Mouse (Mus musculus): Measurements from ENCODE around the gene Taf15.

DNA sequence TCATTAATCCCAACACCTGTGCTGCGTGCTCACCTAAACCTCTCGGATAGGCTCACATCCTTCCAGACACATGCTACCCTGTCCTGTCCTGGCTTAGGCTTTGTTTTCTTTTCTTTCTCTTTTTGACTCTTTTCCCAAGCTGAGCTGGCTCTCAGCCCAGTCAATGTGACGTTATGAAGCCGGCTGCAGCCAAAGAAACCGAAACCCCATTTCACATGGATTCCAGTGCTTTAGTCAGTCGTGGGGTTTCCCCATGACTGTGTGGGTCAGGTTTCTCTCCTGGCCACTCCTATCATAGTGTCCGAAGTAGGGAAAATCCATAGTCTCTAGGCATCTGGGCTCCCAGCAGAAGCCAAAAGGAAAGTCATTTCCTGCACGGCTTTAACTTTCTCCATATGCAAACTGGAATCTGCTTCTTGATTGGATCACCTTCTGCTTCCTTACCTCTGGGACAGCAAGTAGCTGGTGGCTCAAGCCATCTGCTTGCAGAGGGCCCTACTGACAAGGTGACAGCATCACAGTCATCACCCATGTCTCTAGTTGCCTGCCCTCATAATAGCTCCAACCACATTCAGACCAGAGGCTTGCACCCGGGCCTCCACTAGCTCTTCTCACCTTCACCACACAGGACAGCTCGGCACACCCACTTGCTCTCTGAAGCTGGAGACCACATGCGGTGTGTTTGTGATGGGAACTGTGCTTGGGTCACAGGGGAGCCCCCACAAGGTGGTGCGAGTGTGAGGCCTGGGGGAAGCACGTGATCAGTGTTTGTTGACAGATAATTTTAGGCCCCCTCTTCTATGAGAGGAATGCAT lies 61.9 kb downstream of the Taf15 start:
- TF ChIP-seq CTCF (IDR thresholded peaks at IDR 0.05; ENCODE audit: low read depth, low read length) (no peak), GATA2 (IDR thresholded peaks at IDR 0.05; ENCODE audit: borderline replicate concordance, low read depth, low read length) (no peak), GATA1 (IDR thresholded peaks at IDR 0.05; ENCODE audit: borderline replicate concordance, low read length) (no peak), TAL1 (conservative IDR thresholded peaks at IDR 0.05; ENCODE audit: low read depth, low read length) (no peak)

Measured in G1E (cell line).